Mouse (Mus musculus) cerebellum, adult 2 months (tissue): Measurements from ENCODE around the gene Vmn1r26.
"Not testable (repeated sequence)": the region's sequence is repeated elsewhere in the genome, so short reads cannot be mapped to it uniquely, and the experiment has no call there.

Experiments used
- CTCF ChIP-seq: fragments of 200-500 bp; IDR thresholded peaks from 2 replicates; pipeline ENCODE4 v1.5.1; 2011; ENCODE audit warnings: low read depth, mild to moderate bottlenecking, control low read depth, low read length, moderate library complexity, borderline replicate concordance; ENCODE audit not compliant: insufficient read depth
- POLR2A ChIP-seq: fragments of 200-500 bp; IDR thresholded peaks from 2 replicates; pipeline ENCODE4 v1.6.1; 2011; ENCODE audit warnings: low read length, control low read depth, borderline replicate concordance; ENCODE audit not compliant: insufficient read depth

GRCm38 (mm10) chr6:57961403-57961802 lies 53.6 kb downstream of the Vmn1r26 start, which contains the start of gene Vmn1r24:
- not testable (repeated sequence) for TF ChIP-seq CTCF, POLR2A
